Mouse (Mus musculus) midbrain, postnatal 0 days (tissue): Measurements from ENCODE around the gene Ppm1g. TPM values are rescaled to one million over a fixed set of nuclear protein-coding genes. Genes with fewer than 3 reads are reported as not detected.
A peak's percentile ranks its signal among the peaks of the same experiment; 100 is the strongest.

Experiments
- ATAC-seq: fragments of 200-750 bp; cut with Nextera tagmentation; 2 replicates; pipeline ENCODE4 v1.8.0; 2017; ENCODE audit warnings: moderate number of reproducible peaks, mild to moderate bottlenecking, moderate TSS enrichment, moderate library complexity; ENCODE audit not compliant: low FRiP score
- DNase-seq: peaks from one replicate; pipeline ENCODE4 v3.0.0-alpha.2; 2015; ENCODE audit warnings: low spot score
- H3K27ac ChIP-seq: fragments of 300-500 bp; sonication (generic); 2 replicates; pipeline ENCODE4 v1.5.1; 2014; ENCODE audit warnings: low read depth, mild to moderate bottlenecking, low read length, mixed read lengths
- H3K27me3 ChIP-seq: fragments of 300-500 bp; sonication (generic); 2 replicates; pipeline ENCODE4 v1.6.1; 2014; ENCODE audit warnings: low read length, control low read depth, mixed read lengths; ENCODE audit not compliant: insufficient read depth
- H3K36me3 ChIP-seq: fragments of 300-500 bp; sonication (generic); 2 replicates; pipeline ENCODE4 v1.6.1; 2014; ENCODE audit warnings: low read length, control low read depth, mixed read lengths; ENCODE audit not compliant: insufficient read depth
- H3K4me1 ChIP-seq: fragments of 300-500 bp; sonication (generic); 2 replicates; pipeline ENCODE4 v1.6.1; 2014; ENCODE audit warnings: mild to moderate bottlenecking, control low read depth, antibody characterized with exemption, low read length, mixed read lengths; ENCODE audit not compliant: insufficient read depth
- H3K4me2 ChIP-seq: fragments of 300-500 bp; sonication (generic); 2 replicates; pipeline ENCODE4 v1.6.1; 2014; ENCODE audit warnings: low read depth, mild to moderate bottlenecking, low read length, mixed read lengths; ENCODE audit not compliant: poor library complexity, severe bottlenecking
- H3K4me3 ChIP-seq: fragments of 300-500 bp; sonication (generic); 2 replicates; pipeline ENCODE4 v1.5.1; 2014; ENCODE audit warnings: low read depth, mild to moderate bottlenecking, low read length, moderate library complexity
- H3K9ac ChIP-seq: fragments of 300-500 bp; sonication (generic); replicated peaks from 2 replicates; pipeline ENCODE4 v1.6.1; 2014; ENCODE audit warnings: mild to moderate bottlenecking, low read length, moderate library complexity, mixed read lengths; ENCODE audit not compliant: poor library complexity, severe bottlenecking
- H3K9me3 ChIP-seq: fragments of 300-500 bp; sonication (generic); 2 replicates; pipeline ENCODE4 v1.6.1; 2016; ENCODE audit warnings: low read length, control low read depth
- CTCF ChIP-seq: IDR thresholded peaks from 2 replicates; pipeline ENCODE4 v1.5.1; 2016; ENCODE audit warnings: antibody characterized with exemption, mild to moderate bottlenecking
- WGBS: fragments of 180-500 bp; shearing (Covaris S2); extraction: QIAGEN DNeasy Blood & Tissue Kit; methylation state at CpG from one replicate; pipeline ENCODE4 v1.1.7; 2014; 5-methylcytosine and 5-hydroxymethylcytosine counted together
- polyA plus RNA-seq: library from polyadenylated mRNA; unstranded; fragments of >200 nt; fragmentation: Nextera tagmentation; extraction: Ambion mirVana; gene quantifications from 2 replicates; pipeline ENCODE4 v1.2.1, GENCODE M21; 2015
- total RNA-seq: library from RNA; depleted of rRNA; stranded (reverse); fragments of >200 nt; gene quantifications from 2 replicates; pipeline ENCODE4 v1.2.3, GENCODE M21; 2014

The Ppm1g gene
- total and polyA plus RNA-seq, 2 experiments from 2014 or later: 87.0 to 183 TPM

DNA sequence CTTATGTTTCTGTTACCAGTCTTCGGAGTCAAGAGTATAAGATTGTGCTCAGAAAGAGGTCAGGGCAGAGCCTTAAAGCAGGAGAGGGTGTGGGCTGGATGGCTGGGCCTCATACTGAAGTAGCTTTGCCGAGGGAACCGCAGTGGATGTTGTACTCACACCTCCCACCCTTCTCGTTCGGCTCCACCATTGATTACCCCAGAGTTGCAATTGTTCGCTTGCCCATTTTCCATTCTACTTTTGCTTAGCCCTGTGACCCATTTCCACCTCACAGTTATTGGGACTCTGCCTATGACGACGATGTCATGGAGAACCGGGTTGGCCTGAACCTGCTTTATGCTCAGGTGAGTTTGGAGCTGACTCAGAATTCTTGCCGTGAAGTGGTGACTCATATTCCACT is 24.3 kb downstream of the Ppm1g start:
- H3K9ac ChIP-seq: no peak overlapping the region
- 91% methylated on average over 10 of the region's 10 CpGs for WGBS
- no peaks in the 10 kb centered on the region for H3K27me3 ChIP-seq
- ATAC-seq (no peak), DNase-seq (no peak)
- no peak overlapping the region for H3K4me3 ChIP-seq
- H3K36me3 ChIP-seq: peaks cover 54% of the 10 kb centered on the region
- no peak for TF ChIP-seq CTCF
- no peak overlapping the region for H3K4me2 ChIP-seq
- H3K9me3 ChIP-seq: peaks cover 5% of the 10 kb centered on the region
- no peak overlapping the region for H3K27ac ChIP-seq
- H3K4me1 ChIP-seq: peaks cover under 1% of the 10 kb centered on the region; the same call in 1 of the 2 replicates

DNA sequence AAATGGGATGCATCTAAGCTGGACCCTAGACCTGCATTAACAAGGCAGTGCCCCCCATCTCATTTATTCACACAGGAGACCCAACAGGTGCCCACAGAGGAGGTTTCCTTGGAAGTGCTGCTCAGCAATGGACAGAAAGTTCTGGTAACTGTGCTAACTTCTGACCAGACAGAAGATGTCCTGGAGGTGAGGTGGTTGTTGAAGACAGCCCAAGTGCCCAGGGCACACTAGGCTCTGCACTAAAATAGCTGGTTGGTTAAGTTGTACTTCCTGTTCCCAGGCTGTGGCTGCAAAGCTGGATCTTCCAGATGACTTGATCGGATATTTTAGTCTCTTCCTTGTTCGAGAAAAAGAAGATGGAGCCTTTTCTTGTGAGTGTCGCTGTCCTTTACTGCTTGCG is 24.8 kb downstream of the Ppm1g start:
- Histone ChIP-seq H3K4me3 (no peak overlapping the region), H3K4me1 (no peaks in the 10 kb centered on the region), H3K4me2 (no peak overlapping the region), H3K9me3 (peaks cover 5% of the 10 kb centered on the region), H3K27ac (no peak overlapping the region), H3K9ac (no peak overlapping the region), H3K36me3 (peaks cover 60% of the 10 kb centered on the region), H3K27me3 (no peaks in the 10 kb centered on the region)
- TF ChIP-seq CTCF: no peak
- 92% methylated on average over 4 of the region's 4 CpGs for WGBS
- ATAC-seq: no peak
- no peak for DNase-seq

DNA sequence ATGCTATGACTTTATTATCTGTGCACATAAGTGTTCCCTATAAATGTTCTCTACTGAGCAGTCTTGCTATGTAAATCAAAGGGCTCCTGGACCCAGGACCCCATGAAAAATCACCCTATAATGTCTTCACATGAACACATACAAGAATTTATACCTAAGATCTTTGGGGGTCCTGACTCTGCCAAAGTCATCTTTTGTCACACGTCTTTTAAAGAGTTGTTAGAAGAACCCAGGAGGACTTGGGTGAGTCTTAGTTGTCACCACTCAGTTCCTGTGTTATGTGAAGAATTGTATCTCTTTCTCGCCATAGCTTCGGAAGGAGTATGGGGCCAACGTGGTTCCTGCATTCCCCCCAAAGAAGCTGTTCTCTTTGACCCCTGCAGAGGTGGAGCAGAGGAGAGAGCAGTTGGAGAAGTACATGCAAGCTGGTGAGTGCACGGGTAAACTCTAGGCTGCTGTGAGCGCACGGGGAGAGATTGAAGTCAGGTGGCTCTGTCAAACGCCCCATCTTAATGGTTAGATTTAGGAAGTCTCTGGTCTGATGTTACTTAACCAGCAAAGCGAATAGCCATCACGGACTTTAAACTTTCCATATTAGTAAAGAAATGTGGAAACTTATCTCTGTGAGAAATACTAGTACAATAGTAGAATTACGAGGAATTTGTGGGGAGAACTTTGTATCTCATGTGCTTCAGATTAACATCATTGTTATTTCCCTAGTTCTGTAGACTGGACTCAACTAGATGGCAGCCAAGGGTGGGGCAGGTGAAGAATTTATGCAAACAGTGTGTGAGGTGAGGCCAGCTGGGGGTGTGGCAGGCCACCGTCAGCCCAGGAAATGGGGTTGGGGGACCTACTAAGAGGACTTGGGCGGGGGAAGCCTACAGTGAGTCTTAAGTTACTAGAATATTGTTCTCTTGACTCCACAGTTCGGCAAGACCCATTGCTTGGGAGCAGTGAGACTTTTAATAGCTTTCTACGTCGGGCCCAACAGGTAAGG is 25.7 kb downstream of the Ppm1g start:
- Histone ChIP-seq H3K4me1 (no peaks in the 10 kb centered on the region), H3K9ac (no peak overlapping the region), H3K4me2 (peak overlapping the region; percentile 85; the same call in 1 of the 2 replicates), H3K27me3 (no peaks in the 10 kb centered on the region), H3K4me3 (peak overlapping the region; percentile 66; the same call in 1 of the 2 replicates), H3K36me3 (peaks cover 62% of the 10 kb centered on the region), H3K27ac (no peak overlapping the region), H3K9me3 (no peaks in the 10 kb centered on the region)
- 95% methylated on average over 16 of the region's 16 CpGs for WGBS
- no peak for TF ChIP-seq CTCF
- ATAC-seq (no peak), DNase-seq (no peak)

DNA sequence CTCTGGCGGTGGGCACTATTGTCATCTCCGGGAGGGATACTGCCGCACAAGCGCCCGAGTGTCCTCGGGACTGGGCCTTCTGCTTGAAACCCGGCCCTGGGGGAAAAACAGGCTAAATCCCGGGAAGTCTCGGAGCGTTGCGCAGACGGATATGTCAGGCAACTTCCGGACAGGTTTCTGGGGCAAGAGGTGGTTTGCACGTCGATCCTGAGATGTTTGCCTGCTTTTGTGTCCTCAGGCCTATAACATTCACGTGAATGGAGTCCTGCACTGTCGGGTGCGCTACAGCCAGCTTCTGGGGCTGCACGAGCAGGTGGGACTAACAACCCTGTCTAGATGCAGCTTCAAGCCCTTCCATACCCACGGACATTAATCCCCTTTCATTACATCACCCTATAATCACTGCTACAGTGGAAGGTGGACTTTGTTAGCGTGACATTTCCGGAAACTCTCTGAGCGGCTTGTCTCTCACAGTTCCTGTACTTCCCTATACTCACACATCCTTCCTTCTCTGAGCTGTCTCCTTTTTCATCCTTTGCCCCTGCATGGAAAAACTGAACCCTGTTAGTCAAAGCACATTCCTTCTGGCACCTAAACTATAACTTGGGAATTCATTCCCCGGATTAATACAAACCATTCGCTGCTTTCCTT is 26.7 kb downstream of the Ppm1g start:
- no peaks in the 10 kb centered on the region for H3K27me3 ChIP-seq
- no peaks in the 10 kb centered on the region for H3K9me3 ChIP-seq
- peak overlapping the region; percentile 66 for H3K4me3 ChIP-seq
- ATAC-seq (no peak), DNase-seq (no peak)
- peak overlapping the region; percentile 93 for H3K9ac ChIP-seq
- H3K27ac ChIP-seq: peak overlapping the region; percentile 87
- WGBS: 14% methylated on average over 25 of the region's 25 CpGs
- H3K4me2 ChIP-seq: peak overlapping the region; percentile 85
- TF ChIP-seq CTCF: no peak
- peaks cover 58% of the 10 kb centered on the region for H3K36me3 ChIP-seq
- H3K4me1 ChIP-seq: no peaks in the 10 kb centered on the region

DNA sequence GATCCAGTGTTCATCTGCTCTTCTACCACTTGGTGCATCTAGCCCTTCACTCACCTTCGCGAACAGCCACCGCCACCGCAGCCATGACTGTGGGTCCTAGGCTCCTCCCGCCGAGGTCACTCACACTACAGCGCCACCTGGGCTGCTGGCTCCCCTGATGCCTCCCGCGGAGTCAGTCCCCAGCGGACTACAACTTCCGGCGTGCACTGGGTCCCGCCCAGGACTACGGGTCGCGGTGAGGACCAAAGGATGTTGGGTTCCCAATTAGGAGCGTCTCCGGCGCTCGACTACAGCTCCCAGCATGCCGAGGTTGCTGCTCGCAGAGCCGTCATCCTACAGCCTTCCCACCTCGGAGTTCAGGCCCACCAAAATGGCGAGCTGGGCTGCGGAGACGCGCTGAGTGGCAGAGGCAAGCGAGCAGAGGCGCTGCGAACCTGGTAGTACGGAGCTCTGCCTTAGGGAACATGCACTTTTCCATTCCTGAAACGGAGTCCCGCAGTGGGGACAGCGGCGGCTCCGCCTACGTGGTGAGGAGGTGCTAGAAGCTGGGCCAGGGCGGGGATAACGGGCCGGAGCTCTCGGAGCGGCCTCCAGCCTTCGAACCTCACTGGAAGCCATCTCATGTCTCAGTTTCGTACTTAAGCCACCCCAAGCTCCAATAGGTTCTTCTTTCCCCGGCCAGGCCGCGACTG is 27.4 kb downstream of the Ppm1g start, which contains the start of the genes Snx17 and Eif2b4:
Snx17 (plus strand) TSS at position 289 of the 692 bp plus-strand sequence.
Eif2b4 (minus strand) TSS at position 492 of the 692 bp plus-strand sequence.
- ATAC-seq: peak; percentile 95
- Histone ChIP-seq H3K9me3 (no peaks in the 10 kb centered on the region), H3K4me3 (peak within 1 kb of the TSS; percentile 66), H3K4me1 (no peaks in the 10 kb centered on the region), H3K27ac (peak within 1 kb of the TSS; percentile 87), H3K36me3 (peaks cover 58% of the 10 kb centered on the region), H3K9ac (peak within 1 kb of the TSS; percentile 93), H3K27me3 (no peaks in the 10 kb centered on the region), H3K4me2 (peak within 1 kb of the TSS; percentile 85)
- peak; percentile 81 for TF ChIP-seq CTCF
- WGBS: under 1% methylated on average over 48 of the region's 48 CpGs
- DNase-seq: peak; percentile 99
